Mouse (Mus musculus) adrenal gland, postnatal 4 days (tissue): ENCODE measurements around the gene Bod1l. TPM values are rescaled to one million over a fixed set of nuclear protein-coding genes. Genes with fewer than 3 reads are reported as not detected.

ENCODE experiments used
- DNase-seq, 2 experiments: peaks; one replicate each; pipeline ENCODE4 v3.0.0; 2021 to 2022; ENCODE audit warnings: low spot score in 2 of 2, mixed read lengths in 2 of 2
- long read RNA-seq, 2 experiments: library from polyadenylated mRNA; stranded (forward); transcript quantifications; one replicate each; pipeline ENCODE4 v2.0.0; 2021
- total RNA-seq, 2 experiments: library from RNA; stranded (reverse); gene quantifications; 2 replicates each; pipeline ENCODE4 v1.2.3; 2021

The Bod1l gene
- total RNA-seq = 10 to 100 TPM; 33.7 to 36.9 TPM
- long read RNA-seq, experiment 1, partial matches to known transcripts = 6 of 6 reads
- long read RNA-seq, experiment 1, other reads (novel, unspliced or antisense) = 0 of 6 reads
- long read RNA-seq, experiment 2, partial matches to known transcripts = 39 of 44 reads
- long read RNA-seq, experiment 2, other reads (novel, unspliced or antisense) = 5 of 44 reads

- DNase-seq = peak; percentile 93 to 94
Measured at GRCm38 (mm10) chr5:41844147-41844529, at the start of gene Bod1l. Gene Bod1l (minus strand): TSS chr5:41844315.

- DNase-seq = no peak
Measured at GRCm38 (mm10) chr5:41893351-41893750, 49.2 kb upstream of the Bod1l start.

GRCm38 (mm10) chr5:41890871-41891270 lies 46.8 kb upstream of the Bod1l start:
- DNase-seq = no peak

GRCm38 (mm10) chr5:41889245-41889849 lies 45.2 kb upstream of the Bod1l start:
- DNase-seq = no peak

GRCm38 (mm10) chr5:41888834-41889233 lies 44.7 kb upstream of the Bod1l start:
- no peak for DNase-seq

GRCm38 (mm10) chr5:41887738-41888137 lies 43.6 kb upstream of the Bod1l start:
- DNase-seq = peak; percentile 39 to 43

- DNase-seq = peak in 1 of 2 experiments; percentile 23
Measured at GRCm38 (mm10) chr5:41884563-41884962, 40.4 kb upstream of the Bod1l start.

- DNase-seq = no peak
Measured at GRCm38 (mm10) chr5:41871164-41871563, 27.0 kb upstream of the Bod1l start.

- no peak for DNase-seq
Measured at GRCm38 (mm10) chr5:41855781-41856180, 11.7 kb upstream of the Bod1l start.

GRCm38 (mm10) chr5:41845558-41845937 lies 1.4 kb upstream of the Bod1l start:
- no peak for DNase-seq

GRCm38 (mm10) chr5:41844820-41845557 lies 874 bp upstream of the Bod1l start:
- DNase-seq = no peak

GRCm38 (mm10) chr5:41843419-41844146 lies 532 bp downstream of the Bod1l start:
- DNase-seq = no peak

GRCm38 (mm10) chr5:41842681-41843080 lies 1.4 kb downstream of the Bod1l start:
- peak; percentile 14 to 51 for DNase-seq

GRCm38 (mm10) chr5:41841735-41842134 lies 2.4 kb downstream of the Bod1l start:
- DNase-seq = no peak

GRCm38 (mm10) chr5:41830100-41830499 lies 14.0 kb downstream of the Bod1l start:
- no peak for DNase-seq

- DNase-seq = no peak
Measured at GRCm38 (mm10) chr5:41821158-41821557, 23.0 kb downstream of the Bod1l start.

GRCm38 (mm10) chr5:41820530-41820929 lies 23.6 kb downstream of the Bod1l start:
- DNase-seq = no peak

GRCm38 (mm10) chr5:41812516-41812915 lies 31.6 kb downstream of the Bod1l start:
- DNase-seq = no peak

GRCm38 (mm10) chr5:41811279-41811678 lies 32.8 kb downstream of the Bod1l start:
- no peak for DNase-seq

- DNase-seq = no peak
Measured at GRCm38 (mm10) chr5:41807383-41807782, 36.7 kb downstream of the Bod1l start.

- no peak for DNase-seq
Measured at GRCm38 (mm10) chr5:41806176-41806575, 37.9 kb downstream of the Bod1l start.

- DNase-seq = no peak
Measured at GRCm38 (mm10) chr5:41805085-41805484, 39.0 kb downstream of the Bod1l start.
